Mouse (Mus musculus): Measurements from ENCODE around the gene Pef1. TPM values are rescaled to one million over a fixed set of nuclear protein-coding genes. Genes with fewer than 3 reads are reported as not detected.
A peak's percentile ranks its signal among the peaks of the same experiment; 100 is the strongest.

The Pef1 gene
- polyA plus RNA-seq, 2 experiments, result 24.9 to 38.9 TPM

- peaks cover 10 to 24% of the 10 kb centered on the region in 2 experiments for H3K4me1 ChIP-seq (replicated peaks; ENCODE audit: control insufficient read depth in 2 of 2, insufficient read depth in 2 of 2, low read length in 1 of 2)
- no peaks in the 10 kb centered on the region for H3K36me3 ChIP-seq (replicated peaks; ENCODE audit: control insufficient read depth, insufficient read depth, low read depth)
- H3K4me3 ChIP-seq (ENCODE audit: insufficient read depth in 1 of 2, low read depth in 2 of 2, low read length in 2 of 2), result peak within 1 kb of the TSS; percentile 60 to 66
- WGBS (ENCODE audit: insufficient replicate concordance), result 6% methylated on average over 14 of the region's 14 CpGs
- peaks cover 10% of the 10 kb centered on the region for H3K27me3 ChIP-seq (ENCODE audit: control insufficient read depth, insufficient read depth, low read length)
- peak within 1 kb of the TSS; percentile 63 for H3K4me2 ChIP-seq (ENCODE audit: low read depth)
- ATAC-seq (ENCODE audit: insufficient read depth) (no peak), DNase-seq (ENCODE audit: low read depth in 3 of 3, low spot score in 3 of 3) (no peak)
- TF ChIP-seq EP300 (IDR thresholded peaks at IDR 0.05; ENCODE audit: low read depth) (no peak), CTCF (IDR thresholded peaks at IDR 0.05; ENCODE audit: low read depth) (no peak)
- H3K9ac ChIP-seq (replicated peaks), result peak within 1 kb of the TSS; percentile 72
- no peaks in the 10 kb centered on the region for H3K9me3 ChIP-seq (ENCODE audit: control insufficient read depth, low read length)
- peak within 1 kb of the TSS; percentile 58 for H3K27ac ChIP-seq
Measured at GRCm38 (mm10) chr4:130175072-130175711, 72.8 kb downstream of the Pef1 start, which contains the start of gene Tinagl1. TSS of gene Tinagl1 (minus strand) at chr4:130175122.

GRCm38 (mm10) chr4:130176156-130176720 is 73.9 kb downstream of the Pef1 start:
- H3K4me1 ChIP-seq (replicated peaks; ENCODE audit: control insufficient read depth in 2 of 2, insufficient read depth in 2 of 2, low read length in 1 of 2), result peaks cover 10 to 24% of the 10 kb centered on the region in 2 experiments
- ATAC-seq (ENCODE audit: insufficient read depth), result no peak
- no peaks in the 10 kb centered on the region for H3K9me3 ChIP-seq (ENCODE audit: control insufficient read depth, low read length)
- no peak overlapping the region for H3K27ac ChIP-seq
- WGBS (ENCODE audit: insufficient replicate concordance), result 65% methylated on average over 5 of the region's 5 CpGs
- no peak overlapping the region for H3K9ac ChIP-seq (replicated peaks)
- TF ChIP-seq CTCF (IDR thresholded peaks at IDR 0.05; ENCODE audit: low read depth) (no peak), EP300 (IDR thresholded peaks at IDR 0.05; ENCODE audit: low read depth) (no peak)
- no peak for DNase-seq (ENCODE audit: low read depth in 3 of 3, low spot score in 3 of 3)
- H3K4me2 ChIP-seq (ENCODE audit: low read depth), result no peak overlapping the region
- H3K27me3 ChIP-seq (ENCODE audit: control insufficient read depth, insufficient read depth, low read length), result peaks cover 10% of the 10 kb centered on the region
- no peak overlapping the region for H3K4me3 ChIP-seq (ENCODE audit: insufficient read depth in 1 of 2, low read depth in 2 of 2, low read length in 2 of 2)
- H3K36me3 ChIP-seq (replicated peaks; ENCODE audit: control insufficient read depth, insufficient read depth, low read depth), result no peaks in the 10 kb centered on the region

- no peak for TF ChIP-seq EP300 (IDR thresholded peaks at IDR 0.05; ENCODE audit: low read depth)
- TF ChIP-seq CTCF (IDR thresholded peaks at IDR 0.05; ENCODE audit: low read depth), result no peak
- Histone ChIP-seq H3K27ac (no peak overlapping the region), H3K36me3 (replicated peaks; ENCODE audit: control insufficient read depth, insufficient read depth, low read depth) (no peaks in the 10 kb centered on the region), H3K4me2 (ENCODE audit: low read depth) (no peak overlapping the region), H3K27me3 (ENCODE audit: control insufficient read depth, insufficient read depth, low read length) (peaks cover 10% of the 10 kb centered on the region), H3K9me3 (ENCODE audit: control insufficient read depth, low read length) (no peaks in the 10 kb centered on the region), H3K9ac (replicated peaks) (no peak overlapping the region), H3K4me3 (ENCODE audit: insufficient read depth in 1 of 2, low read depth in 2 of 2, low read length in 2 of 2) (no peak overlapping the region), H3K4me1 (replicated peaks; ENCODE audit: control insufficient read depth in 2 of 2, insufficient read depth in 2 of 2, low read length in 1 of 2) (peaks cover 10 to 22% of the 10 kb centered on the region in 2 experiments)
- ATAC-seq (ENCODE audit: insufficient read depth), result no peak
- WGBS (ENCODE audit: insufficient replicate concordance), result 46% methylated on average over 4 of the region's 4 CpGs
- DNase-seq (ENCODE audit: low read depth in 3 of 3, low spot score in 3 of 3), result no peak
Measured at GRCm38 (mm10) chr4:130177087-130177486, 74.7 kb downstream of the Pef1 start.

- no peak for TF ChIP-seq EP300 (IDR thresholded peaks at IDR 0.05; ENCODE audit: low read depth)
- no peak for TF ChIP-seq CTCF (IDR thresholded peaks at IDR 0.05; ENCODE audit: low read depth)
- H3K4me3 ChIP-seq (ENCODE audit: insufficient read depth in 1 of 2, low read depth in 2 of 2, low read length in 2 of 2), result no peak overlapping the region
- no peak overlapping the region for H3K27ac ChIP-seq
- no peak for DNase-seq (ENCODE audit: low read depth in 3 of 3, low spot score in 3 of 3)
- H3K27me3 ChIP-seq (ENCODE audit: control insufficient read depth, insufficient read depth, low read length), result peaks cover 10% of the 10 kb centered on the region
- H3K4me1 ChIP-seq (replicated peaks; ENCODE audit: control insufficient read depth in 2 of 2, insufficient read depth in 2 of 2, low read length in 1 of 2), result peaks cover 10 to 19% of the 10 kb centered on the region in 2 experiments
- no peak overlapping the region for H3K4me2 ChIP-seq (ENCODE audit: low read depth)
- 55% methylated on average over 7 of the region's 7 CpGs for WGBS (ENCODE audit: insufficient replicate concordance)
- no peaks in the 10 kb centered on the region for H3K9me3 ChIP-seq (ENCODE audit: control insufficient read depth, low read length)
- H3K36me3 ChIP-seq (replicated peaks; ENCODE audit: control insufficient read depth, insufficient read depth, low read depth), result no peaks in the 10 kb centered on the region
- H3K9ac ChIP-seq (replicated peaks), result no peak overlapping the region
- no peak for ATAC-seq (ENCODE audit: insufficient read depth)
Measured at GRCm38 (mm10) chr4:130177536-130177935, 75.2 kb downstream of the Pef1 start.

Other genes starting within 250 kb of the Pef1 start
- 0.03 TPM in 1 of 2 replicates, not detected in the other for gene Spocd1, start 173.3 kb upstream of the Pef1 start, polyA plus RNA-seq (2012; rRNA removed)
- 0.11 TPM in 1 of 2 replicates, not detected in the other for gene Spocd1, start 173.3 kb upstream of the Pef1 start, polyA plus RNA-seq (2014; fragmentation: Nextera tagmentation; extraction: Ambion mirVana)
- 0.22 and 0.24 TPM in 2 replicates for gene Adgrb2, start 117.7 kb upstream of the Pef1 start, polyA plus RNA-seq (2012; rRNA removed)
- gene Adgrb2, start 117.7 kb upstream of the Pef1 start, polyA plus RNA-seq (2014; fragmentation: Nextera tagmentation; extraction: Ambion mirVana), result 0.15 TPM in 1 of 2 replicates, not detected in the other
- gene Col16a1, start 54.7 kb upstream of the Pef1 start, polyA plus RNA-seq (2012; rRNA removed), result 2.0 and 3.0 TPM in 2 replicates
- 1.5 and 2.3 TPM in 2 replicates for gene Col16a1, start 54.7 kb upstream of the Pef1 start, polyA plus RNA-seq (2014; fragmentation: Nextera tagmentation; extraction: Ambion mirVana)
- gene Hcrtr1, start 36.8 kb downstream of the Pef1 start, polyA plus RNA-seq (2012; rRNA removed), result 0.04 TPM in 1 of 2 replicates, not detected in the other
- gene Hcrtr1, start 36.8 kb downstream of the Pef1 start, polyA plus RNA-seq (2014; fragmentation: Nextera tagmentation; extraction: Ambion mirVana), result not detected in 2 replicates
- 24.4 and 27.0 TPM in 2 replicates for gene Tinagl1, start 72.6 kb downstream of the Pef1 start, polyA plus RNA-seq (2012; rRNA removed)
- 18.2 and 20.7 TPM in 2 replicates for gene Tinagl1, start 72.6 kb downstream of the Pef1 start, polyA plus RNA-seq (2014; fragmentation: Nextera tagmentation; extraction: Ambion mirVana)
- 0.01 TPM in 1 of 2 replicates, not detected in the other for gene Gm853, start 119.8 kb downstream of the Pef1 start, polyA plus RNA-seq (2012; rRNA removed)
- gene Gm853, start 119.8 kb downstream of the Pef1 start, polyA plus RNA-seq (2014; fragmentation: Nextera tagmentation; extraction: Ambion mirVana), result not detected in 2 replicates
- 0.45 and 0.48 TPM in 2 replicates for gene Serinc2, start 176.6 kb downstream of the Pef1 start, polyA plus RNA-seq (2012; rRNA removed)
- gene Serinc2, start 176.6 kb downstream of the Pef1 start, polyA plus RNA-seq (2014; fragmentation: Nextera tagmentation; extraction: Ambion mirVana), result 0.23 and 0.30 TPM in 2 replicates
- 0.15 and 0.61 TPM in 2 replicates for gene Fabp3, start 206.0 kb downstream of the Pef1 start, polyA plus RNA-seq (2012; rRNA removed)
- 0.22 and 0.29 TPM in 2 replicates for gene Fabp3, start 206.0 kb downstream of the Pef1 start, polyA plus RNA-seq (2014; fragmentation: Nextera tagmentation; extraction: Ambion mirVana)
- 0.08 TPM in 1 of 2 replicates, not detected in the other for gene Gm10570, start 206.1 kb downstream of the Pef1 start, polyA plus RNA-seq (2012; rRNA removed)
- gene Gm10570, start 206.1 kb downstream of the Pef1 start, polyA plus RNA-seq (2014; fragmentation: Nextera tagmentation; extraction: Ambion mirVana), result not detected in 2 replicates